Mouse (Mus musculus): ENCODE data around the gene Aadacl3. TPM values are rescaled to one million over a fixed set of nuclear protein-coding genes. Genes with fewer than 3 reads are reported as not detected.

Aadacl3 gene
- not detected in 2 replicates for polyA plus RNA-seq (2012; rRNA removed)

DNA sequence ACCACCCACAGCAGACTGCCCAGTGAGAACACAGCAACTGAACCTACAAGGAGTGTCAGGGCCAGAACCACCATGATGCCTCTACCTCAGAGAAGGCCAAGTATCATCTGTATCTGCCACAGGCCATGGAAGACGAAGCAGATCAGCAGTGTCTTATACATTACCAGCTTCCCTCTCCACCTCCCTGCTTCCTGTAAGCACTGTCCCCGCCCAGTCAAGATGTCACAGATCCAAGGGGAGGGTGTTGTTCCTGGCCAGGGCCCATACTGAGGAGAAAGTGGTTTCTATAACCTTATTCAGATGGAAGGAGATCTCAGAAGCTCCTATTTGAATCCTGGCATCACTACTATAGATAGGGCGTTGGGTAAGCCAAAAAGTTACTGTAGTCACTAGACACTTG is at the start of gene Aadacl3:
Gene Aadacl3 (minus strand): TSS at position 101 of the 400 bp plus-strand sequence.
- no peak for DNase-seq
- no peak within 1 kb of the TSS for H3K4me3 ChIP-seq (replicated peaks; ENCODE audit: extremely low read depth, low read depth, low read length)
- no peak for TF ChIP-seq POLR2A (IDR thresholded peaks at IDR 0.05; ENCODE audit: borderline replicate concordance, extremely low read depth, low read depth, low read length)
- TF ChIP-seq CTCF (IDR thresholded peaks at IDR 0.05; ENCODE audit: insufficient read depth, low read length), result no peak
- no peaks in the 10 kb centered on the region for H3K4me1 ChIP-seq (ENCODE audit: control insufficient read depth, insufficient read depth, low read length)
- WGBS, result 56% methylated on average over 3 of the region's 3 CpGs

DNA sequence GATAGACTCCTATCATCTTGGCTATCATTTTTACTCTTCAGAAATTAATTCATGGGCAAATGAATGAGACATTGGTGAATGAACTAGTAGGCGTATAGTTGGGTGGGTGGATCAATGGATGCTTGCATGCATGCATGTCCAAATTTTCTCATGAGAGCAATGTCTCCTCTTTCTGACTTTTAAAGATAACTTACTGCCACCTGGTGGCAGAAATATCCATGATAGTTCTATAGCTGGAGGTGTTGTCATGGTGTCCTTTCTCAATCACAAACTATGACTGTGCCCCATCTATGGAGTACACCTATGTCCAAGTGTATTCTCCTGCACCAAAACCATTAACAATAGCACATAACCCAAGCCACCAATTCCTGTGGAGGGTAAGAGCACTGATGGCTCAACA is 43.0 kb upstream of the Aadacl3 start:
- 68% methylated on average over 1 of the region's 1 CpGs for WGBS
- no peak for DNase-seq

DNA sequence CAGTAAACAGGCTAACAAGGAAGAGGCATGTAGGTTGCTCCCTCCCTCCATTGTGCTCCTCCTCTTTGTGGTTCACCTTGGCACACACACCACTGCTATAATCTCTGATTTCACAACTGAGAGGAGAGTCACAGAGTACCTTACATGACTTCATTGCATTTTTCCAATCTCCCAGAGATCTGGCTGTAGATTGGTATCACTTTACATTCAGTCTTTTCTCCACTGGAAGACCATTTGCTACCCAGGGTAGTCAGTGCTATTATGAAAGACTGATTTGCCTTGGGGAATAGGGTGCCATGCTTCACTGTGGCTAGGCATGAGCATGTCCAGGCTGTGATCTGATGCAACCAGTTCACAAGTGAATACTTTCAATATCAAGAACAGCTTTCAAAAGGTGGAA is 29.8 kb upstream of the Aadacl3 start:
- no peaks in the 10 kb centered on the region for H3K4me1 ChIP-seq (ENCODE audit: control insufficient read depth, insufficient read depth, low read length)
- TF ChIP-seq CTCF (IDR thresholded peaks at IDR 0.05; ENCODE audit: insufficient read depth, low read length), result no peak
- TF ChIP-seq POLR2A (IDR thresholded peaks at IDR 0.05; ENCODE audit: borderline replicate concordance, extremely low read depth, low read depth, low read length), result no peak
- no peak for DNase-seq
- no peak overlapping the region for H3K4me3 ChIP-seq (replicated peaks; ENCODE audit: extremely low read depth, low read depth, low read length)

More for the DNA sequence above, 43.0 kb upstream of the Aadacl3 start:
- TF ChIP-seq CTCF (IDR thresholded peaks at IDR 0.05; ENCODE audit: insufficient read depth, low read length) (no peak), POLR2A (IDR thresholded peaks at IDR 0.05; ENCODE audit: borderline replicate concordance, extremely low read depth, low read depth, low read length) (no peak)
- Histone ChIP-seq H3K4me1 (ENCODE audit: control insufficient read depth, insufficient read depth, low read length) (no peaks in the 10 kb centered on the region), H3K4me3 (replicated peaks; ENCODE audit: extremely low read depth, low read depth, low read length) (no peak overlapping the region)

DNA sequence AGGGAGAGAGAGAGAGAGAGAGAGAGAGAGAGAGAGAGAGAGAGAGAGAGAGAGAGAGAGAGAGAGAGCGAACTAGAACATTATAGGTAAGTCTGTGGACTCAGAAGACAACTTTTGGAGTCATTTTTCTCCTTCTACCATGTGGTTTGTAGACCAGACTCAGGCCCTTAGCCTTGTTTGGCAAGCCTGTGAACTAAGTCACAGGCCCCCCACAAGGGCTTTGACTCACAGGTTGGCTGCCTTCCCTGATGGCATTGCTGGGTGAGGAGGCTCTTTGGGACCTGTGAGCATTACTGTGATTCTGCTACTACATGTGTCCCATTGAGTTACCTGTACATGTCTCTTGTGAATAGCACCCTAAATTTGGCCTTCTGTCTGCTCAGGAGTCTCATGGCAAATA is 4.5 kb upstream of the Aadacl3 start:
- no peak for TF ChIP-seq CTCF (IDR thresholded peaks at IDR 0.05; ENCODE audit: insufficient read depth, low read length)
- no peak for TF ChIP-seq POLR2A (IDR thresholded peaks at IDR 0.05; ENCODE audit: borderline replicate concordance, extremely low read depth, low read depth, low read length)
- WGBS, result 80% methylated on average over 1 of the region's 1 CpGs
- no peak for DNase-seq
- Histone ChIP-seq H3K4me3 (replicated peaks; ENCODE audit: extremely low read depth, low read depth, low read length) (no peak overlapping the region), H3K4me1 (ENCODE audit: control insufficient read depth, insufficient read depth, low read length) (no peaks in the 10 kb centered on the region)

DNA sequence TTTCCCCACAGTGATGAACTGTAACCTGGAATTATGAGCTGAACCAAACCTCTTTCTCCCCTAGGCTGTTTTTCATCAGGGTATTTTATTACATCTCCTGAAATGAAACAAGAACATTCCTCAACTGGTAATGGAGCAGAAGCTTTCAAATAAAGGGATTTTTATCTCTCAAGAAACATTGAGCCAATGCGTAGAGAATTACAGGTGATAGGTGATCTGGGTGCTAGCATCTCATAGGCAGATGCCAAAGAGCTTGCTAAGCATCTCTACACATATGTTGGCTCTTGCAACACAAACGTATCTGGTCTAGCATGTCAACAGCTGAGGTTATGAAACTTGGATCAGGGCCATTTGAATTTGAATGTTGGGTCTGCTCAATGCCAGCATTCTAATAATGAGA is 1.6 kb upstream of the Aadacl3 start:
- Histone ChIP-seq H3K4me3 (replicated peaks; ENCODE audit: extremely low read depth, low read depth, low read length) (no peak overlapping the region), H3K4me1 (ENCODE audit: control insufficient read depth, insufficient read depth, low read length) (no peaks in the 10 kb centered on the region)
- TF ChIP-seq CTCF (IDR thresholded peaks at IDR 0.05; ENCODE audit: insufficient read depth, low read length), result no peak
- no peak for TF ChIP-seq POLR2A (IDR thresholded peaks at IDR 0.05; ENCODE audit: borderline replicate concordance, extremely low read depth, low read depth, low read length)
- DNase-seq, result no peak
- WGBS, result 61% methylated on average over 2 of the region's 2 CpGs

DNA sequence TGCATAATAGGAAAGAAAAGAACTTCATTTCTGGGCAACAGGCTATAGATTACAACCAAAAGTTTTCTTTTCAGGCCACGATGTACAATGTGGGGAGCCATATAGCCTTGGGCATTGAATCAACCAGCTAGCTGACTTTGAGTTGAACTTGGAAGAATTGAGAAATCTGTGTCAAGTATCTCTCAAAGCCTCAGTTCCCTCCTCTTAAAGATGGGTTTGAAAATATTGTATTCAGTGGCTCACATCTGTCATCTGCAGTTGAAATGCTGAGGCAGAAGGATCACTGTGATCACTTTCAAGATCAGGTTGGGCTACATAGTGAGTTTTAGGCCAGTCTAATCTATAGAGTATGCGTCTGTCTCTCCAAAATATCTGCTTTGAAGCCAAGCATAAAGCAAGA is 10.3 kb downstream of the Aadacl3 start, which contains the start of gene Gm9944:
Gene Gm9944 (minus strand): TSS at position 101 of the 400 bp plus-strand sequence.
- 65% methylated on average over 2 of the region's 2 CpGs for WGBS
- no peak for DNase-seq
- TF ChIP-seq POLR2A (IDR thresholded peaks at IDR 0.05; ENCODE audit: borderline replicate concordance, extremely low read depth, low read depth, low read length), result no peak
- no peaks in the 10 kb centered on the region for H3K4me1 ChIP-seq (ENCODE audit: control insufficient read depth, insufficient read depth, low read length)
- no peak within 1 kb of the TSS for H3K4me3 ChIP-seq (replicated peaks; ENCODE audit: extremely low read depth, low read depth, low read length)

DNA sequence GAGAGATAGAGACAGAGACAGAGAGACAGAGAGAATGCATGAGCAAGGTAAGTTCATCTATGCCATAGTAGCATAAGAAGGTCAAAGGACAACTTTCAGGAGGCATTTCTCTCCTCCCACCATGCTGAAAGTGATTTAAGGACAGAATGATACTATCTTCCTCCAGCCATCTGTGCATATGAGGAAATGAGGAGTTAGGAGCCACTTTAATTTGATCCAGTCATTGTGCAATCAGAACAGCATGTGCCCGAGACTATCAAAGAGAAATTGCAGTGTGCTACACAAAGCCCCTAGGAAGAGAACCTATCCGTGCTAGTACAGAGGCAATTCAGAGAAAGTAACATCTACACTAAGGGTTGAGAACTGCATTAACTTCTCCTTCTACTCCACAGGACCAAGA is 15.0 kb downstream of the Aadacl3 start:
- WGBS, result 70% methylated on average over 2 of the region's 2 CpGs
- no peak for TF ChIP-seq CTCF (IDR thresholded peaks at IDR 0.05; ENCODE audit: insufficient read depth, low read length)
- no peak for TF ChIP-seq POLR2A (IDR thresholded peaks at IDR 0.05; ENCODE audit: borderline replicate concordance, extremely low read depth, low read depth, low read length)
- Histone ChIP-seq H3K4me1 (ENCODE audit: control insufficient read depth, insufficient read depth, low read length) (no peaks in the 10 kb centered on the region), H3K4me3 (replicated peaks; ENCODE audit: extremely low read depth, low read depth, low read length) (no peak overlapping the region)
- DNase-seq, result no peak

DNA sequence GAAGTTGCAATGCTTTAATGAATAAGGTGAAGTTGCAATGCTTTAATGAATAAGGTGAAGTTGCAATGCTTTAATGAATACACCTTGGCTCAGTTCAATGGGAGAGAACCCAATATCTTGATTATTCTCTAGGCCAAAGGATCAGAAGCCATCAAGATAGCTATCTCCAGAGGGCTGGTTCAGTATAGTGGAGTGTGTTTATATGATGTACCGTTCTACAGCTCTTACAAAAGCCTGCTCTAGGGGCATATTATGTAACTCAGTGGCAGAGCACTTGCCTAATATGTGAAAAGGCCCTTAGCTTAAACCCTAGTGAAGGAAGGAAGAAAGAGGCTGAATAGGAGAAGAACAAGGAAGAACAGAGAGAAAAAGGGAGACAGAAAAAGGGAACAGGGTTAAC is 22.0 kb downstream of the Aadacl3 start:
- 53% methylated on average over 1 of the region's 1 CpGs for WGBS
- Histone ChIP-seq H3K4me1 (ENCODE audit: control insufficient read depth, insufficient read depth, low read length) (no peaks in the 10 kb centered on the region), H3K4me3 (replicated peaks; ENCODE audit: extremely low read depth, low read depth, low read length) (no peak overlapping the region)
- DNase-seq, result no peak
- TF ChIP-seq CTCF (IDR thresholded peaks at IDR 0.05; ENCODE audit: insufficient read depth, low read length) (no peak), POLR2A (IDR thresholded peaks at IDR 0.05; ENCODE audit: borderline replicate concordance, extremely low read depth, low read depth, low read length) (no peak)

DNA sequence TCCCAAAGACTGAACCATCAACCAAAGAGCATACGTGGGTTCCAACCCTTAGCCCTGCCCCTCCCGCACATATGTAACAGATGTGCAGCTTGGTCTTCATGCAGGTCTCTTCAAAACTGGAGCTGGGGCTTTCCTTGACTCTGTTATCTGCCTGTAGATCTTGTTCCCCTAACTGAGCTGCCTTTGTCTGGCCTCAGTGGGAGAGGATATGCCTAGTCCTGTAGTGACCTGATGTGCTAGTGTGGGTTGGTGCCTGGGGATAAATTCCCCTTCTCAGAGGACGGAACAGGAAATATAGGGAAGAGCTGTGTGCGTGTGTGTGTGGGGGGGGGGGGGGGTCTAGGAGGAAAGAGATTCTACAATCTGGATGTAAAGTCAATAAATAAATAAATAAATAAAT is 22.5 kb downstream of the Aadacl3 start:
- no peak for DNase-seq
- H3K4me1 ChIP-seq (ENCODE audit: control insufficient read depth, insufficient read depth, low read length), result no peaks in the 10 kb centered on the region
- TF ChIP-seq POLR2A (IDR thresholded peaks at IDR 0.05; ENCODE audit: borderline replicate concordance, extremely low read depth, low read depth, low read length) (no peak), CTCF (IDR thresholded peaks at IDR 0.05; ENCODE audit: insufficient read depth, low read length) (no peak)
- no peak overlapping the region for H3K4me3 ChIP-seq (replicated peaks; ENCODE audit: extremely low read depth, low read depth, low read length)
- WGBS, result 84% methylated on average over 4 of the region's 4 CpGs

DNA sequence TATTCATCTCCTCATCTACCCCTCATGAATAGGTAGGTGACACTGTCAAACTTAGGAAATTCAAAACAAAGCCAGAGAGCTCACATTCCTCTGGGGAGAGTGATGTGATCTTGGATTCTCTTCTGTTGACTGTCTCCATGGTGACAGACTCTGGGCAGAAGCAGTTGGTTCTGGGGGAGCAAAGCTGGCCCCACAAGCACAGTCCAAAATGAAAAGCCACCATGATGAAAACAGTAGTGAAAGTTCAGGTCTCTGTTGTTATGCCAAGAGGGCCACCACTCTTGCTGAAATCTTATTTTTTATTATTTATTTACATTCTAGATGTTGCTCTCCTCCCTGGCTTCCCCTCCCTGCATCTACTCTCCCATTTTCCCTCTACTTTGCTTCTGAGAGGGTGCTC is 24.9 kb downstream of the Aadacl3 start, which contains the start of gene 1700012P22Rik:
Gene 1700012P22Rik (minus strand): TSS at position 101 of the 400 bp plus-strand sequence.
- Histone ChIP-seq H3K4me3 (replicated peaks; ENCODE audit: extremely low read depth, low read depth, low read length) (no peak within 1 kb of the TSS), H3K4me1 (ENCODE audit: control insufficient read depth, insufficient read depth, low read length) (no peaks in the 10 kb centered on the region)
- no peak for DNase-seq
- TF ChIP-seq CTCF (IDR thresholded peaks at IDR 0.05; ENCODE audit: insufficient read depth, low read length) (no peak), POLR2A (IDR thresholded peaks at IDR 0.05; ENCODE audit: borderline replicate concordance, extremely low read depth, low read depth, low read length) (no peak)
